Mouse (Mus musculus): ENCODE results near the gene Eya2.
A peak's percentile ranks its signal among the peaks of the same experiment; 100 is the strongest.

The Eya2 gene

GRCm38 (mm10) chr2:165595676-165596070, 841 bp downstream of the Eya2 start:
- DNase-seq (ENCODE audit: low read depth), result no peak

DNA sequence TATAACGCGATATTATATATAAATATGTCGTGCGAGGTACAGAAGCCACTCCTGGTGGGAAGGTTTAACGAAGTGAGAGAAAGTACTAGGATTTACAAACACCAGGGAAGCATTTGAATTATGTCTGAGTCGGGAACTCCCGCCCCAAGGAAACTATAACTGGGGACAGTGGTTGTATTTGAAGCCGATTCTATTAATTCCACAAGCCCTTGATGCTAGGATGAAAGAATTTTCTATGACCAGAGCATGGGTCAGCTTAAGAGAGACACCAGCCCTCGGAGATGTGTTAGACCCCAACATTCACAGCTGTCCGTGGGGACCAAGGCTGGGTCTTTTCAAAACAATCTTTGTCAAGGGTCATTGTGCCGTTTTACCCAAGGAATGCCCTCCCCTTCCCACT, 1.3 kb downstream of the Eya2 start:
- no peak for DNase-seq (ENCODE audit: low read depth)

DNA sequence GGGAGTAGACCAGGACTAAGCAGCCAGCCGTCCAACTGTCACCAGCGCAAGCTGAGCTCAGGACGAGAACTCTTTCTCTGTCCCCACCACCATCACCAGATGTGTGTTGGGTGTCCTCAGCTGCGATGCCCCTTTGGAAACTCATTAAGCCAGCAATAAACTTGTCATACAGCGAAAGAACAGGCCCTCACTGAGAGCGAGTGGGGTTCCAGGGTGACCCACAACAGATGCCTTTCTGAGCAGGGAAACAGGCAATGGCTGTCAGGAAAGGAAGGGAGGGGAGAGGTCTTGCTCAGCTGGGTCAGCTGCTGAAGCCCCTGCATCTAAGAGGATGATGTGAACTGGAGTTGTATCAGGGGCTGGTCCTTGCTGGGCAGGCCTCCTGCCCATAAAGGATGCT, 2.7 kb downstream of the Eya2 start:
- no peak for DNase-seq (ENCODE audit: low read depth)

DNA sequence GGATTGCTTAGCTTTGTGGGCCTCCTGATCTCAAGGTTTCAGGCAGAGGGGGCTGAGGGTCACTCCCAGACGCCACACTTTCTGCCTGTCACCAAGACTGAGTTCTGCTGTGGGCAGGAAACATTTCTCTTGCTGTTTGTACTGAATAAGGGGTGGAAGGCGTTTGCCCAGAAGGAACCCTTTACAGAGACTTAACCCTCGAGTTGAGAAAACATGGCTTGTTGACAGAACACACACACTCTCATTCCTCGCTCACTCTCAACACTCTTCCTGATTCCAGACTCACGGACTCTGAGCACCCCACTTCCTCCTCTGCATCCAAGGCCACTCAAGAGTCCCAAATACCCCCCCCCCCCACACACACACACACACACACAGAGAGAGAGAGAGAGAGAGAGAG, 3.3 kb downstream of the Eya2 start:
- DNase-seq (ENCODE audit: low read depth), result no peak

GRCm38 (mm10) chr2:165599566-165599965, 4.7 kb downstream of the Eya2 start:
- DNase-seq (ENCODE audit: low read depth), result no peak

- peak; percentile 35 for DNase-seq (ENCODE audit: low read depth)
These were observed 6.1 kb downstream of the Eya2 start for GRCm38 (mm10) chr2:165600926-165601325.

- DNase-seq (ENCODE audit: low read depth), result no peak
These were observed 6.8 kb downstream of the Eya2 start for GRCm38 (mm10) chr2:165601605-165602004.

GRCm38 (mm10) chr2:165603775-165604174, 8.9 kb downstream of the Eya2 start:
- DNase-seq (ENCODE audit: low read depth), result no peak

GRCm38 (mm10) chr2:165611551-165612253, 16.9 kb downstream of the Eya2 start:
- DNase-seq (ENCODE audit: low read depth), result no peak

- no peak for DNase-seq (ENCODE audit: low read depth)
These were observed 19.0 kb downstream of the Eya2 start for GRCm38 (mm10) chr2:165613741-165614339.

DNA sequence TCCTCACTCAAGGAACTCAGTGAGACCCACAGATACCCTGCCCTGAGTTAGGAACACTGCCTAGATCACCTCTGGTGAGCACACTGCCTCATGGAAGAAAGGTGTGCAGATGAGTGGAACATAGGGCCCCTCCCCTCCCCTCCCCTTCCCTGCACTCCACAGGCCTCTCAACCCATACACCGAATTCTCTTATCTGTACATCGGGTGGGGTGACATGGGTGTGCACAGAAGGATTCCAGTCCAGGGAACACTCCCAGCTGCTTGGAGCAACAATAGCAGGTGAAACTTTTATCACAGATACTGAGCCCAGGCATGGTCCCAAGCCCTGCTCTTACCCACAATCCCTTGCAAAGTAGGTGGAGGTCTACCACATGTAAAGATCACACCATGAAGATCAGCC, 26.7 kb downstream of the Eya2 start:
- no peak for DNase-seq (ENCODE audit: low read depth)

DNA sequence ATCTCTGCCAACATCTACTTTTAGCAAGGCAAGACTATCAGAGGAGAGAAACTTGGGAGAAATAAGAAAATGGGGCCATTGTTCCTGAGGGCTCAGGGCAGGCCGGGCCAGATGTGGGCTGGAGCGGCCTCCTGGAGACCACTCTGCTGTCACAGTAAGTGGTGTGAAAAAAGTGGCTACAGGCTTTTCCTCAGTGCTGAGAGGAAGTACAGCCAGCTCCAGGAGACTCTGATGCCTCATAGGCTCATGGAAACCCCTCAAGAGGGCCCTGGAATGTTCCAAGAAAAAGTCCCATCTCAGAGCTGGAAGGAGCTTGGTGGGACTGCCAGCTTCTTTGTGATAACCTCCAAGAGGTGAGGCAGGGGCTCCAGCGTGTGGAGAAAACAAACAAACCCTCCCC, 27.8 kb downstream of the Eya2 start:
- no peak for DNase-seq (ENCODE audit: low read depth)

GRCm38 (mm10) chr2:165626826-165627225, 32.0 kb downstream of the Eya2 start:
- DNase-seq (ENCODE audit: low read depth), result no peak

GRCm38 (mm10) chr2:165627974-165628373, 33.1 kb downstream of the Eya2 start:
- no peak for DNase-seq (ENCODE audit: low read depth)

- DNase-seq (ENCODE audit: low read depth), result no peak
These were observed 35.1 kb downstream of the Eya2 start for GRCm38 (mm10) chr2:165629900-165630299.

DNA sequence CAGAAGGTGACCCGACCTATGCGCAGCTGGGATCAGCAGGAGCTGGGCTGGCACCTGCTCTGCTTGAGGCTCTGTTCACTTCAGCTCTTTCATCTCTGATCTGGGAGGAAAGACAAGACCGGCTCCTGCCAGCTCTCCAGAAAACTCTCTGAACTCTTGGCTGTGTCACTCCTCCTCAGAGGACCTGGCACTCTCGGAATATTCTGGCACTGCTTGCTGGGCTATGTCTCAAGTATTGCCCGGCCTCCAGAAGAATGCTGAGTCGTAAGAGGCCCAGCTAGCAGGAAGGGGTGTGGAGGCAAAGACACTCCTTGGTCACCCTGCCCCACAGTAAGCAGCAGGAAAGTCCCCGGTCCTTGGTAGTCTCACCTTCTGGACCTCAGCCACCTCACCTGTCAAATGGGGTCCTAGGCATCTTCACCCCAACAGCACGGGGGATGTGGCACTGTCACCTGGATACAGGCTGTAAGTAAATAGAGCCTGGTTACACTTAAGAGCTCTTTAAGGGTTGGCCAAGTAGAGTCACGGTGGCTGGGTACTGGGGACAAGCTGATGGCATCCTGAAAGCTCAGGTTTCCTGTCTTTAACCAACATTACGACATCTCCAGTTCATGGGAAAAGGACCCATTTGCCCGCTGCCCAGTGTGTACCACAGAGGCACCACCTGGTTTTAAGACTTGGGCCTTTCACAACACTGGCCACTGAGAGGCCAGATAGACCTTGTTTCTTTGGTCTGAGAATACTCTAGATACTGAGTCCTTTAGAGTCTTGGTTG, 38.4 kb downstream of the Eya2 start:
- no peak for DNase-seq (ENCODE audit: low read depth)

- peak; percentile 42 for DNase-seq (ENCODE audit: low read depth)
These were observed 39.6 kb downstream of the Eya2 start for GRCm38 (mm10) chr2:165634481-165634880.

- DNase-seq (ENCODE audit: low read depth), result no peak
These were observed 44.4 kb downstream of the Eya2 start for GRCm38 (mm10) chr2:165639075-165639755.

GRCm38 (mm10) chr2:165641909-165642505, 47.2 kb downstream of the Eya2 start:
- DNase-seq (ENCODE audit: low read depth), result no peak

DNA sequence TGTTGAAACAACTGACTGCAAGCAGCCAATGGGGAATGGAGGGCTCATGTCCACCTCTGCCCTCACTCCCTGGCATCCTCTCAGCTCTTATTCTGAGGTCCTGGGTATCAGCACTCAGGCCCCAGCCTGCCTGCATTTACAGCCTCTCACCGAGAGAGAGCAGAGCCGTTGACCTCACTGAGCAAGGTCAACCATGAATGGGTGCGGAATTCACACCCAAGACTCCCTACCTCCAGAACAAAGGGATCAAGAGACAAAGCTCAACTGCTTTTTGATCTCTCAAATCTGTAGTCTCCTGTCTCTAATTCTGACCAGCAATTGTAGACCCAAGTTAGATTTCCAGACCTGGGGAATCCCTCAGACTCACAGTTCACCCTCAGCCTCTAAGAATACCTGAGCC, 48.8 kb downstream of the Eya2 start:
- DNase-seq (ENCODE audit: low read depth), result no peak

DNA sequence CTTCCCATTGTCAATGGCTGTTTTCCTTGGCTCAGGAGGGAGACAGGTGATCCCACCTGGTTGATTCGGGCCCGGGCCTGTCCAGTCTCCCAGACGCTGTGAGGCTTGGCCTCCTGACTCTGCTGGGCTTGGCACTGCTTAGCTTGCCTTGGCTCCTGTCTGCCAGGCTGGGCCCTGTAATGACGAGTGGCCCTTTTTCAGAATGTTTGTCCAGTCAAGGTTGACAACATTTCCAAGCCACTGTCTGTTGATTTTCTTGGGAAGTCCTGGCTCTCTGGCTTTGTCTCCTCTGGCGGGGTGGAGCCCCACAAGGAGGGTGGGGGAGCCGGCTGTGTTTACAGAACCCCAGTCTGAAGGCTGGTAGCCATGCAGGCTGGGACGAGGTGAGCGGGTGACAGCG, 49.2 kb downstream of the Eya2 start:
- no peak for DNase-seq (ENCODE audit: low read depth)

- no peak for DNase-seq (ENCODE audit: low read depth)
These were observed 56.2 kb downstream of the Eya2 start for GRCm38 (mm10) chr2:165651031-165651430.
